In genomic region chr7:46796779-46797178, GRCm38 (mm10) we compare ENCODE assay signal across 9 mouse cellular contexts. TPM values are rescaled to one million over a fixed set of nuclear protein-coding genes. Genes with fewer than 3 reads are reported as not detected.
A peak's percentile ranks its signal among the peaks of the same experiment; 100 is the strongest.
DNase-seq lines count a peak whose midpoint lies in the region; ATAC-seq and TF ChIP-seq lines count a peak whose summit lies in the region.
"Had no signal": no experiment of that assay in that cellular context is flagged by ENCODE, and none has a peak within 500 bp of the region (broad histone marks: within the 10 kb centered on the region; RNA-seq: fewer than 3 reads in every experiment).

No protein-coding gene starts in this region.

- peaks cover 34% of the 10 kb centered on the region for H3K36me3 ChIP-seq in megakaryocyte, embryonic 14.5 days (replicated peaks; ENCODE audit: low read length)
- H3K36me3 ChIP-seq in forebrain, embryonic 10.5 days (replicated peaks): peaks cover 37% of the 10 kb centered on the region
- peaks cover 17% of the 10 kb centered on the region for H3K36me3 ChIP-seq in limb, embryonic 14.5 days (ENCODE audit: control insufficient read depth, insufficient read depth, low read length)
- H3K36me3 ChIP-seq in stomach, embryonic 15.5 days: 0 out of 2 replicates have a peak, but pooled peaks cover 7% of the 10 kb centered on the region

- peak overlapping the region; percentile 100; the same call in 1 of the 2 replicates for H3K27ac ChIP-seq in forebrain, embryonic 10.5 days
- H3K27ac ChIP-seq in limb, embryonic 14.5 days (replicated peaks; ENCODE audit: low read depth, low read length): no peak overlapping the region
- H3K27ac ChIP-seq in stomach, embryonic 15.5 days: no peak overlapping the region

- no peaks in the 10 kb centered on the region for H3K9me3 ChIP-seq in megakaryocyte, embryonic 14.5 days
- H3K9me3 ChIP-seq in forebrain, embryonic 10.5 days: no peaks in the 10 kb centered on the region
- no peaks in the 10 kb centered on the region for H3K9me3 ChIP-seq in limb, embryonic 14.5 days (ENCODE audit: control insufficient read depth, low read length)
- H3K9me3 ChIP-seq in stomach, embryonic 15.5 days: no peaks in the 10 kb centered on the region

- H3K4me1 ChIP-seq in megakaryocyte, embryonic 14.5 days: peaks cover 48% of the 10 kb centered on the region
- peaks cover 31% of the 10 kb centered on the region for H3K4me1 ChIP-seq in forebrain, embryonic 10.5 days
- peaks cover 16% of the 10 kb centered on the region for H3K4me1 ChIP-seq in limb, embryonic 14.5 days (ENCODE audit: control insufficient read depth, insufficient read depth, low read length)
- H3K4me1 ChIP-seq in stomach, embryonic 15.5 days: peaks cover 12% of the 10 kb centered on the region

- H3K27me3 ChIP-seq in megakaryocyte, embryonic 14.5 days (replicated peaks): no peaks in the 10 kb centered on the region
- no peaks in the 10 kb centered on the region for H3K27me3 ChIP-seq in forebrain, embryonic 10.5 days (ENCODE audit: poor library complexity, severe bottlenecking)
- no peaks in the 10 kb centered on the region for H3K27me3 ChIP-seq in limb, embryonic 14.5 days (ENCODE audit: control insufficient read depth, insufficient read depth, low read length)
- no peaks in the 10 kb centered on the region for H3K27me3 ChIP-seq in stomach, embryonic 15.5 days (replicated peaks)

- H3K9ac ChIP-seq in limb, embryonic 14.5 days (ENCODE audit: low read depth, low read length, severe bottlenecking): peak overlapping the region; percentile 93
- H3K9ac ChIP-seq in stomach, embryonic 15.5 days: no peak overlapping the region

- TF ChIP-seq POLR2A in limb, embryonic 14.5 days (IDR thresholded peaks at IDR 0.05; ENCODE audit: borderline replicate concordance, extremely low read depth, insufficient read depth, insufficient read length): no peak

- no peak for DNase-seq in forebrain, embryonic 10.5 days (ENCODE audit: extremely low spot score, low spot score)
- DNase-seq in limb, embryonic 14.5 days (ENCODE audit: low spot score): no peak
- no peak for DNase-seq in yolk sac, embryonic 10.5 days (ENCODE audit: low spot score)
- DNase-seq in ovary, postnatal 10 days (ENCODE audit: low spot score): no peak

- no peak for ATAC-seq in megakaryocyte, adult 5-6 weeks (ENCODE audit: poor library complexity, severe bottlenecking)
- ATAC-seq in limb, embryonic 14.5 days (ENCODE audit: low FRiP score, low read depth): no peak
- no peak for ATAC-seq in stomach, embryonic 15.5 days (ENCODE audit: insufficient read depth, low FRiP score, low read depth)
- no peak for ATAC-seq in inflammation-experienced regulatory T-cells, adult 6 months

- peak overlapping the region; percentile 98 for H3K4me3 ChIP-seq in megakaryocyte, embryonic 14.5 days (replicated peaks)
- peak overlapping the region; percentile 97 for H3K4me3 ChIP-seq in forebrain, embryonic 10.5 days
- H3K4me3 ChIP-seq in limb, embryonic 14.5 days (replicated peaks; ENCODE audit: low read length): peak overlapping the region; percentile 94
- H3K4me3 ChIP-seq in stomach, embryonic 15.5 days (replicated peaks): peak overlapping the region; percentile 96

- WGBS in forebrain, embryonic 10.5 days: 65% methylated on average over 6 of the region's 6 CpGs
- 63% methylated on average over 6 of the region's 6 CpGs for WGBS in limb, embryonic 14.5 days
- 51% methylated on average over 6 of the region's 6 CpGs for WGBS in stomach, embryonic 15.5 days

- H3K4me2 ChIP-seq in limb, embryonic 14.5 days (replicated peaks; ENCODE audit: low read depth, low read length, severe bottlenecking): peak overlapping the region; percentile 77
- peak overlapping the region; percentile 90 for H3K4me2 ChIP-seq in stomach, embryonic 15.5 days

RNA-seq across cellular contexts. Expression of gene Gtf2h1, which starts 0.9 kb away (rescaled TPM):
- polyA plus RNA-seq in megakaryocyte, embryonic 14.5 days (2012; ENCODE audit: insufficient read depth, low replicate concordance): 14.5 and 19.9 TPM in 2 replicates
- total RNA-seq in megakaryocyte, adult 5-6 weeks (2015): 36.6 and 40.0 TPM in 2 replicates
- total RNA-seq in megakaryocyte, adult 5-6 weeks (2017): 70.2 and 74.8 TPM in 2 replicates
- polyA plus RNA-seq in forebrain, embryonic 10.5 days (2016; fragmentation: Nextera tagmentation; extraction: Ambion mirVana): 51.2 and 54.1 TPM in 2 replicates
- polyA plus RNA-seq in limb, embryonic 14.5 days (2012; rRNA removed): 24.3 and 34.2 TPM in 2 replicates
- 53.1 and 53.5 TPM in 2 replicates for polyA plus RNA-seq in limb, embryonic 14.5 days (2014; fragmentation: Nextera tagmentation; extraction: Ambion mirVana)
- polyA plus RNA-seq in stomach, embryonic 15.5 days (2015; fragmentation: Nextera tagmentation; extraction: Ambion mirVana): 48.6 and 52.6 TPM in 2 replicates
- polyA plus RNA-seq in inflammation-experienced regulatory T-cells, adult 6 months (2017; shearing (Covaris generic)): 10 to 100 TPM; 26.7 to 29.9 (median 27.0) TPM

RNA-seq across cellular contexts. Expression of gene Hps5, which starts 0.9 kb away (rescaled TPM):
- 0.49 and 1.0 TPM in 2 replicates for polyA plus RNA-seq in megakaryocyte, embryonic 14.5 days (2012; ENCODE audit: insufficient read depth, low replicate concordance)
- total RNA-seq in megakaryocyte, adult 5-6 weeks (2015): 26.0 and 27.1 TPM in 2 replicates
- 58.8 and 61.3 TPM in 2 replicates for total RNA-seq in megakaryocyte, adult 5-6 weeks (2017)
- 16.2 and 18.7 TPM in 2 replicates for polyA plus RNA-seq in forebrain, embryonic 10.5 days (2016; fragmentation: Nextera tagmentation; extraction: Ambion mirVana)
- 34.2 and 36.5 TPM in 2 replicates for polyA plus RNA-seq in limb, embryonic 14.5 days (2012; rRNA removed)
- 20.6 and 23.6 TPM in 2 replicates for polyA plus RNA-seq in limb, embryonic 14.5 days (2014; fragmentation: Nextera tagmentation; extraction: Ambion mirVana)
- 20.2 and 21.8 TPM in 2 replicates for polyA plus RNA-seq in stomach, embryonic 15.5 days (2015; fragmentation: Nextera tagmentation; extraction: Ambion mirVana)
- 10 to 100 TPM; 16.4 to 22.3 (median 19.7) TPM for polyA plus RNA-seq in inflammation-experienced regulatory T-cells, adult 6 months (2017; shearing (Covaris generic))

RNA-seq across cellular contexts. Expression of gene Ldha, which starts 44.5 kb away (rescaled TPM):
- polyA plus RNA-seq in megakaryocyte, embryonic 14.5 days (2012; ENCODE audit: insufficient read depth, low replicate concordance): 1,655 and 1,832 TPM in 2 replicates
- 278 and 286 TPM in 2 replicates for total RNA-seq in megakaryocyte, adult 5-6 weeks (2015)
- 212 and 223 TPM in 2 replicates for total RNA-seq in megakaryocyte, adult 5-6 weeks (2017)
- polyA plus RNA-seq in forebrain, embryonic 10.5 days (2016; fragmentation: Nextera tagmentation; extraction: Ambion mirVana): 3,398 and 3,630 TPM in 2 replicates
- polyA plus RNA-seq in limb, embryonic 14.5 days (2012; rRNA removed): 692 and 736 TPM in 2 replicates
- polyA plus RNA-seq in limb, embryonic 14.5 days (2014; fragmentation: Nextera tagmentation; extraction: Ambion mirVana): 1,461 and 1,594 TPM in 2 replicates
- 1,836 and 1,959 TPM in 2 replicates for polyA plus RNA-seq in stomach, embryonic 15.5 days (2015; fragmentation: Nextera tagmentation; extraction: Ambion mirVana)
- polyA plus RNA-seq in inflammation-experienced regulatory T-cells, adult 6 months (2017; shearing (Covaris generic)): 1,000 to 10,000 TPM in 1 of 3 experiments, 100 to 1,000 TPM in 2; 790 to 1,249 (median 846) TPM

RNA-seq across cellular contexts. Expression of gene Saa2, which starts 45.2 kb away (rescaled TPM):
- polyA plus RNA-seq in megakaryocyte, embryonic 14.5 days (2012; ENCODE audit: insufficient read depth, low replicate concordance): not detected in 2 replicates
- not detected in 2 replicates for total RNA-seq in megakaryocyte, adult 5-6 weeks (2015)
- total RNA-seq in megakaryocyte, adult 5-6 weeks (2017): not detected in 2 replicates
- 0.35 TPM in 1 of 2 replicates, not detected in the other for polyA plus RNA-seq in forebrain, embryonic 10.5 days (2016; fragmentation: Nextera tagmentation; extraction: Ambion mirVana)
- polyA plus RNA-seq in limb, embryonic 14.5 days (2012; rRNA removed): 0.27 and 0.47 TPM in 2 replicates
- polyA plus RNA-seq in limb, embryonic 14.5 days (2014; fragmentation: Nextera tagmentation; extraction: Ambion mirVana): 1.1 TPM in 2 replicates
- polyA plus RNA-seq in stomach, embryonic 15.5 days (2015; fragmentation: Nextera tagmentation; extraction: Ambion mirVana): not detected in 2 replicates
- polyA plus RNA-seq in inflammation-experienced regulatory T-cells, adult 6 months (2017; shearing (Covaris generic)): not detected
- total RNA-seq: common myeloid progenitor, adult 5-6 weeks had no signal

RNA-seq across cellular contexts. Expression of gene Saa1, which starts 54.0 kb away (rescaled TPM):
- polyA plus RNA-seq in megakaryocyte, embryonic 14.5 days (2012; ENCODE audit: insufficient read depth, low replicate concordance): not detected in 2 replicates
- not detected in 2 replicates for total RNA-seq in megakaryocyte, adult 5-6 weeks (2015)
- total RNA-seq in megakaryocyte, adult 5-6 weeks (2017): not detected in 2 replicates
- 0.33 and 0.48 TPM in 2 replicates for polyA plus RNA-seq in forebrain, embryonic 10.5 days (2016; fragmentation: Nextera tagmentation; extraction: Ambion mirVana)
- polyA plus RNA-seq in limb, embryonic 14.5 days (2012; rRNA removed): 0.24 and 0.68 TPM in 2 replicates
- polyA plus RNA-seq in limb, embryonic 14.5 days (2014; fragmentation: Nextera tagmentation; extraction: Ambion mirVana): 0.44 and 1.5 TPM in 2 replicates
- polyA plus RNA-seq in stomach, embryonic 15.5 days (2015; fragmentation: Nextera tagmentation; extraction: Ambion mirVana): 0.23 and 0.39 TPM in 2 replicates
- polyA plus RNA-seq in inflammation-experienced regulatory T-cells, adult 6 months (2017; shearing (Covaris generic)): not detected
- total RNA-seq: common myeloid progenitor, adult 5-6 weeks had no signal
